Mouse (Mus musculus) forebrain, embryonic 15.5 days (tissue): ENCODE measurements around the gene Irgm2. TPM values are rescaled to one million over a fixed set of nuclear protein-coding genes. Genes with fewer than 3 reads are reported as not detected.
"Not testable (repeated sequence)": the region's sequence is repeated elsewhere in the genome, so short reads cannot be mapped to it uniquely, and the experiment has no call there.

Experiments used
- ATAC-seq: fragments of 200-750 bp; cut with Nextera tagmentation; replicated peaks from 2 replicates; pipeline ENCODE4 v1.8.0; 2017; ENCODE audit warnings: mild to moderate bottlenecking, moderate TSS enrichment, moderate library complexity
- H3K27ac ChIP-seq: fragments of 300-500 bp; sonication (generic); replicated peaks from 2 replicates; pipeline ENCODE4 v1.5.1; 2015; ENCODE audit warnings: mild to moderate bottlenecking, inconsistent platforms
- H3K27me3 ChIP-seq: fragments of 300-500 bp; sonication (generic); 2 replicates; pipeline ENCODE4 v1.6.1; 2015; ENCODE audit warnings: inconsistent platforms
- H3K36me3 ChIP-seq: fragments of 300-500 bp; sonication (generic); 2 replicates; pipeline ENCODE4 v1.6.1; 2015; ENCODE audit warnings: mild to moderate bottlenecking, inconsistent platforms
- H3K4me1 ChIP-seq: fragments of 300-500 bp; sonication (generic); 2 replicates; pipeline ENCODE4 v1.6.1; 2015; ENCODE audit warnings: inconsistent platforms
- H3K4me2 ChIP-seq: fragments of 300-500 bp; sonication (generic); replicated peaks from 2 replicates; pipeline ENCODE4 v1.6.1; 2015; ENCODE audit warnings: mild to moderate bottlenecking, inconsistent platforms
- H3K4me3 ChIP-seq: fragments of 300-500 bp; sonication (generic); 2 replicates; pipeline ENCODE4 v1.5.1; 2015; ENCODE audit warnings: mild to moderate bottlenecking, inconsistent platforms
- H3K9ac ChIP-seq: fragments of 300-500 bp; sonication (generic); replicated peaks from 2 replicates; pipeline ENCODE4 v1.6.1; 2015; ENCODE audit warnings: mild to moderate bottlenecking, inconsistent platforms
- H3K9me3 ChIP-seq: fragments of 300-500 bp; sonication (generic); 2 replicates; pipeline ENCODE4 v1.6.1; 2016; ENCODE audit warnings: inconsistent platforms
- WGBS: fragments of 180-500 bp; shearing (Covaris S2); methylation state at CpG from one replicate; pipeline ENCODE4 v1.1.7; 2015; ENCODE audit warnings: mixed read lengths; 5-methylcytosine and 5-hydroxymethylcytosine counted together
- polyA plus RNA-seq: library from polyadenylated mRNA; unstranded; fragments of >200 nt; fragmentation: Nextera tagmentation; extraction: Ambion mirVana; gene quantifications from 2 replicates; pipeline ENCODE4 v1.2.1, GENCODE M21; 2015

The Irgm2 gene
- polyA plus RNA-seq, 1 experiment from 2014 or later, result 0.55 TPM

DNA sequence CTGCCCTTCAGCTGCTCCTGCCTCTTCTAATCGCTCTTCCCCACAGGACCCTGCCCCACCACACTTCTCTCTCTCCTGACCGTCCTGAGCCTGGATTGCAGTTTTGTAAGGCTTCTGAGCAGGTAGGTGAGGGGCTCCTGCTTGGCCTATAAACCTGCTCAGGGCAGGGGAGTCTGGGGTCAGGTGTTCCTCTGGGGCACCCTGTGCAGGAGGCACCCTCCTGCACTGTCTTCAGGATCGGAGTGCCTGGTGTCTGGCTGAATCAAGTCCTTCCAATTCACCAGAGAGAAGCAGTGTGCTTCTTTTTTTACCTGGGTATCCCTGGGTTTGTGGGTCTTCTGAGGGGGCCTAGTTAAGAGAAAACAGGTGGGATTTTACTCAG, 15.6 kb downstream of the Irgm2 start:
- not testable (repeated sequence) for H3K4me2 ChIP-seq, H3K27me3 ChIP-seq, H3K27ac ChIP-seq, H3K9ac ChIP-seq, H3K9me3 ChIP-seq, H3K4me3 ChIP-seq, H3K36me3 ChIP-seq, ATAC-seq, H3K4me1 ChIP-seq
- 45% methylated on average over 3 of the region's 3 CpGs for WGBS

DNA sequence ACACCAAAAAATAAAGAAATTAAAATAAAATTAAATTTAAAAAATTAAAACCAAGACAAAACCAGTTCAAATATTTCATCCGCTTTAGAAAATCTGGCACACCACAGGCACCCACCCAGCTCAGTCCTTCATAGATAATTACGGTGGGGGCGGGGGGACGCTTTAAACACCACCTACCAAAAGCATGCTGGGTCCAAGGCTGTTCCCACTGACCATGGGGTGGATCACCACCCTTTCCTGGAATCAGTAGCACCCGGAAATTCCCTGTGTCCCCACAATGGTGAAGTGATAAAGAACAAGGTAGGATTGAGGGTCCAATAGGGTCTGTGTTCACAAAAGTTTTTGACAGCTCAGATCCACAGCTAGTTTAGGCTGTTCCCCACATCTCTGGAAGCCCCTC, 16.4 kb downstream of the Irgm2 start:
- H3K4me2 ChIP-seq, result no peak overlapping the region
- no peak overlapping the region for H3K27ac ChIP-seq
- H3K36me3 ChIP-seq, result no peaks in the 10 kb centered on the region
- H3K4me1 ChIP-seq, result no peaks in the 10 kb centered on the region
- WGBS, result 83% methylated on average over 5 of the region's 5 CpGs
- H3K4me3 ChIP-seq, result no peak overlapping the region
- no peak overlapping the region for H3K9ac ChIP-seq
- ATAC-seq, result no peak
- H3K9me3 ChIP-seq, result no peaks in the 10 kb centered on the region
- no peaks in the 10 kb centered on the region for H3K27me3 ChIP-seq

DNA sequence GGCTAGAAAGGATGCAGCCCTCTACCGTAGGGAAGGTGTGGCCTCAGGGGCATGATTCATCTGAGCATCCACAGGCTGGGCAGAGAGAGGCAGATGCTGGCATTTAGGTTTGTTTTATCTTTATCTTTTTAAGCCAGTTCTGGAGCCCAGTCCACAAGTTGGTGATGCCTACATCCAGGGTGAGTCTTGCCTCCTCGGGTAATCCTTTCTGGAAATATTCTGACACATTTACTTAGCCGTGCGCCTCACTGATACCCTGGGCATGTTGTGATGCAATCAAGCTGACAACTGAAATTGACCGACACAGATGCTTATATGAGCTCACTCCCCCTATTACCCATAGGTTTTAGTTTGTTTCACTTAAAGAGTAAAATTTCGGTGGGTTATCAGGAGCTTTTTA, 17.4 kb downstream of the Irgm2 start:
- no peaks in the 10 kb centered on the region for H3K4me1 ChIP-seq
- H3K36me3 ChIP-seq, result no peaks in the 10 kb centered on the region
- no peak overlapping the region for H3K27ac ChIP-seq
- no peak for ATAC-seq
- no peak overlapping the region for H3K4me2 ChIP-seq
- 91% methylated on average over 6 of the region's 6 CpGs for WGBS
- H3K9ac ChIP-seq, result no peak overlapping the region
- no peaks in the 10 kb centered on the region for H3K27me3 ChIP-seq
- H3K4me3 ChIP-seq, result no peak overlapping the region
- H3K9me3 ChIP-seq, result no peaks in the 10 kb centered on the region

DNA sequence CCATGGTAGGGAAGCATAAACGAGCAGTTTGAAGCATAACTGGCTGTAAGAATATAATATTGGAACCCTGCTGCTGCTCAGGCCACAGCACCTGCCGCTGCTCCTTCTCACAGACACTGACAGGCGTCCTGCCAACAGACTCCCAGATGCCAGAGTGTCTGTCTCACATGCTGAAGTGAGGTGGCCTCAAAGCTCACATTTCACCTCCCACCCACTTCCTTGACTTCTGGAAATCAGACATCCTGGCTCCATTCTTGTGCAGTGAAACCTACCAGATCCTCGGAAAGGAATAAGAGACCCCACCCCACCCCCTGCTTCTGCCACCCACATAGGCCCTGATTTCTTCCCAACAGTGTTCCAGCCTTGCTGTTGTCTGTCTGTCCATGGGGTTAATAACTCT, 24.3 kb downstream of the Irgm2 start:
- ATAC-seq, result no peak
- H3K9ac ChIP-seq, result no peak overlapping the region
- WGBS, result 58% methylated on average over 4 of the region's 4 CpGs

DNA sequence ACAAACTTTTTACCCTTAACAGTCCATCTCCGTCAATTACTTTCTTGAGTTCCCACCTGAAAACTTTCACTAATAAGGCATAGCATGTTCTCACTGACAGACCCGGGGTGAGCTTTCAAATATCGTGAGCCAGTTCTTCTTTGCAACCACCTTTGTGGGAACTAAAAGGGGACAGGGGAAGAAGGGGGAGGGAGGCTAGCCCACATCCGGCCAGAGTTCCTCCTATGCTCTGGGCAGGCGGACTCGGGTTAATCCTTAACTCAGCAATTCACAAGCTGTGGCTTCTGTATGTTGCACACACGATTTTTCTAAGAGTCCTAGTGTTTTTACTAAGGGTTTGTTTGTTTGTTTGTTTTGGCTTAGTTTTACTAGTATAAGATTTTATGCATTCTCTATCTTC, 24.9 kb downstream of the Irgm2 start:
- H3K4me1 ChIP-seq, result no peaks in the 10 kb centered on the region
- H3K36me3 ChIP-seq, result no peaks in the 10 kb centered on the region
- 75% methylated on average over 7 of the region's 7 CpGs for WGBS
- H3K9ac ChIP-seq, result no peak overlapping the region
- no peak overlapping the region for H3K27ac ChIP-seq
- H3K4me2 ChIP-seq, result no peak overlapping the region
- no peak overlapping the region for H3K4me3 ChIP-seq
- H3K9me3 ChIP-seq, result no peaks in the 10 kb centered on the region
- H3K27me3 ChIP-seq, result no peaks in the 10 kb centered on the region
- no peak for ATAC-seq

More for the DNA sequence above, 24.3 kb downstream of the Irgm2 start:
- Histone ChIP-seq H3K4me2 (no peak overlapping the region), H3K9me3 (no peaks in the 10 kb centered on the region), H3K4me3 (no peak overlapping the region), H3K27me3 (no peaks in the 10 kb centered on the region), H3K36me3 (no peaks in the 10 kb centered on the region), H3K27ac (no peak overlapping the region), H3K4me1 (no peaks in the 10 kb centered on the region)

DNA sequence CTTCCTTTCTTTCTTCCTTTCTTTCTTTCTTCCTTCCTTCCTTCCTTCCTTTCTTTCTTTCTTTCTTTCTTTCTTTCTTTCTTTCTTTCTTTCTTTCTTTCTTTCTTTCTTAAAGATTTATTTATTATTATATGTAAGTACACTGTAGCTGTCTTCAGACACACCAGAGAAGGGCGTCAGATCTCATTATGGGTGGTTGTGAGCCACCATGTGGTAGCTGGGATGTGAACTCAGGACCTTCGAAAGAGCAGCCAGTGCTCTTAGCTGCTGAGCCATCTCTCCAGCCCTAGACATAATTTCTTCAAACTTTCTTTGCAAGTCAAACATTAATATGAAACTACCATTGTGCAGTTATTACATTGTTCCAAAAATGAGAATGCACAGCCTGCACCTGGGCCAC, 25.5 kb downstream of the Irgm2 start:
- not testable (repeated sequence) for H3K4me2 ChIP-seq, ATAC-seq, H3K36me3 ChIP-seq, H3K9me3 ChIP-seq, H3K9ac ChIP-seq, H3K27me3 ChIP-seq, H3K4me3 ChIP-seq, H3K4me1 ChIP-seq, H3K27ac ChIP-seq
- WGBS, result 80% methylated on average over 2 of the region's 2 CpGs

GRCm38 (mm10) chr11:58225655-58226054, 26.2 kb downstream of the Irgm2 start:
- ATAC-seq, result no peak
- Histone ChIP-seq H3K4me3 (no peak overlapping the region), H3K9me3 (no peaks in the 10 kb centered on the region), H3K9ac (no peak overlapping the region), H3K27me3 (no peaks in the 10 kb centered on the region), H3K4me2 (no peak overlapping the region), H3K36me3 (no peaks in the 10 kb centered on the region), H3K27ac (no peak overlapping the region), H3K4me1 (no peaks in the 10 kb centered on the region)
- WGBS, result 10% methylated on average over 5 of the region's 5 CpGs

DNA sequence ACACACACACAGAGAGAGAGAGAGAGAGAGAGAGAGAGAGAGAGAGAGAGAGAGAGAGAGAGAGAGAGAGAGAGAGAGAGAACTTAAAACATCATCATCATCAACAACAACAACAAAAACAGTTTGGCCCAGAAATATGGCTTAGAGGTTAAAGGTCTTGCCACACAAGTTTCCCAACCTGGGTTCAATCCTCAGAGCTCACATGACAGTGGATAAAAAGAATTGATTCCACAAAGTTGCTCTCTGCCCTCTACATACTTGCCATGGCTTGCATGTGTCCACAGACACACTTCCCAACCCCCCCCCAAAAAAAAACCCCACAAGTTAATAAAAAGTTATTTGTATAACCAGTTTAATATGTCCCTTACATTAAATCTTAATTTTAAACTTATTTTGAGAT, 27.0 kb downstream of the Irgm2 start:
- no peaks in the 10 kb centered on the region for H3K9me3 ChIP-seq
- no peaks in the 10 kb centered on the region for H3K36me3 ChIP-seq
- H3K27me3 ChIP-seq, result no peaks in the 10 kb centered on the region
- H3K9ac ChIP-seq, result no peak overlapping the region
- H3K4me2 ChIP-seq, result no peak overlapping the region
- no peak overlapping the region for H3K4me3 ChIP-seq
- no peaks in the 10 kb centered on the region for H3K4me1 ChIP-seq
- no peak overlapping the region for H3K27ac ChIP-seq
- ATAC-seq, result no peak

- H3K36me3 ChIP-seq, ATAC-seq, H3K4me2 ChIP-seq, H3K9me3 ChIP-seq, H3K27me3 ChIP-seq, H3K4me1 ChIP-seq, H3K9ac ChIP-seq, H3K4me3 ChIP-seq, H3K27ac ChIP-seq: not testable (repeated sequence)
- 94% methylated on average over 2 of the region's 2 CpGs for WGBS
These were observed 28.6 kb downstream of the Irgm2 start for GRCm38 (mm10) chr11:58228021-58228420.

DNA sequence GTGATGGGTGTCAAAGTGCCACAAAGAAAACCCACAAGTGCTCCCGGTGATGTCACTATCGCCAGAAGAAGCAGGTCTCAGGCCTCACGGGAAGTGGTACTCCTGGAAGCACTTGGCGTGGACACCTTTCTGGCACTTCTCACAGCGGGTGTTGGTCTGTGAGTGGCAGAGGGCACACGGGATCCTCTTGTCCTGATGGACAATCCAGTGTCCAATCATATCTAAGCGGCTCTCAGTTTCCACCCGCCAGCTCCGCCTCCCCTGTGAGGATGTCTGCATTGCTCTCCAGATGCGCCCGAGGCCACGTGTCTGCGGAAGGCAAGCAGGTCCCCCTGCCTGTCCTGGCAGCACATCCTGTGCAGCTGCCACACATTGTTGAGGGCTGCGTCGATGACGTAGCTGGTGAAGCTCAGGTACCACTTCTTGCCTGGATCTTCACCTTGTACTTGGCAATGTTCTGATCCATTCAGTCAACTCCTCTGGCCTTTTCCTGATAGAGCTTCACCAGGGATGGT, 31.0 kb downstream of the Irgm2 start:
- Histone ChIP-seq H3K9ac (no peak overlapping the region), H3K36me3 (no peaks in the 10 kb centered on the region), H3K4me2 (no peak overlapping the region), H3K27me3 (no peaks in the 10 kb centered on the region), H3K4me3 (no peak overlapping the region), H3K4me1 (no peaks in the 10 kb centered on the region), H3K9me3 (no peaks in the 10 kb centered on the region), H3K27ac (no peak overlapping the region)
- 77% methylated on average over 16 of the region's 16 CpGs for WGBS
- no peak for ATAC-seq

DNA sequence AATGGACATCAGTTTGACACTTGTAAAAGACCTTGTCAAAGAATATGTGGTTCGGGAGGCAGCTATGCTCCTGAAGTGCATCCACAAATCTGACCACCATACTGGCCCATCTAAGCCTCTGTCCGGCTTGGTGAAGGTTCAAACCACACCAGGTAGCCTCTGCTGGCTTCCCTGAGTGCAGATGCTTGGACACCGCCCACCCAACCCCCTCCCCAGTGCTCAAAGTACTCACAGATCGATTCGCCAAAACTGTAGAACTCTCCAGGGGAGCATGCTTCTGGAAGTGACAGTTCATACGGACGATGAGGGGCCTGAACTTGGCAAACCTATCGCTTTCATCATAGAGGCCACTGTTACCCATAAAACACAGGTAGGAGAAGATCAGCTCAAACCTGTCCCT, 31.7 kb downstream of the Irgm2 start:
- H3K9ac ChIP-seq, result no peak overlapping the region
- WGBS, result 91% methylated on average over 8 of the region's 8 CpGs
- H3K4me1 ChIP-seq, result no peaks in the 10 kb centered on the region
- H3K4me2 ChIP-seq, result no peak overlapping the region
- no peaks in the 10 kb centered on the region for H3K27me3 ChIP-seq
- no peak for ATAC-seq
- H3K36me3 ChIP-seq, result no peaks in the 10 kb centered on the region
- no peaks in the 10 kb centered on the region for H3K9me3 ChIP-seq
- no peak overlapping the region for H3K4me3 ChIP-seq
- no peak overlapping the region for H3K27ac ChIP-seq

DNA sequence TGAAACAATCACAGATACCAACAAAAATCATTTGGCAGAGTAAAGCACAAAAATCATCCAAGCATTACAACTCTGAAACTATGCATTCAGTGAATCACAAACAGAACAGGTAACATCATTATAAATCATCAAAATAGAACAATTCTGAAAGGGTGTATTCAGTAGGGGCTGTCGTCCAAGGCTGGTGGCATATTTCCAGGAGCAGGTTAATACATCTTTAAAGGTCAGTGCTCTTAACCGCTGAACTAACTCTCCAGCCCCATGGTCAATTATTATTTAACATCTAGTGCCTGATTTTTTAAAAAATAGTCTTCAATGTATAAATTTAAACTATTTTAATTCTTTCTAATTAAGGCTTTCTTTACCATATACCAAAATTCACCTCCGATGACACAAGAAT, 35.1 kb downstream of the Irgm2 start:
- not testable (repeated sequence) for H3K36me3 ChIP-seq, H3K9me3 ChIP-seq, ATAC-seq, H3K27me3 ChIP-seq, H3K4me2 ChIP-seq, H3K9ac ChIP-seq, H3K4me3 ChIP-seq, H3K27ac ChIP-seq, H3K4me1 ChIP-seq
- 73% methylated on average over 3 of the region's 3 CpGs for WGBS

DNA sequence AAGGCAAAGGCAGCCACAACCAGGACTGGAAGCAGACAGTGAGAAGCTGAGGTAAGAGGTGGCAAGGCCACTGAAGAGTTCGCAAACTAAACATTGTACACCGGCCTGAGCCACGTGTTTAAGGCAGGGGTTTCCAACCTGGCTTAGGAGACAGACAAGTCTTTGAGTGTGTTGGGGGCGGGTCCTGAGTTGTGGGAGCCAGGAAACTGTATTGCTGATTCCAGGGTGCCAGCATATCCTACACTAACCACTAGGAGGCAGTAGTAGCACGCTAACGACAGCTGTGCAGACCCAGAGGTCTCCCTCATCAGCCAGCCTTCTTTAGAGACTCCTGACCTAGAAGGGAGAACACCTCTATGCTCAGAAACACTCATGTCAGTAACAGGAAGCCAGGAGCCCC, 35.7 kb downstream of the Irgm2 start:
- H3K4me2 ChIP-seq, result no peak overlapping the region
- no peak overlapping the region for H3K27ac ChIP-seq
- H3K27me3 ChIP-seq, result no peaks in the 10 kb centered on the region
- 15% methylated on average over 6 of the region's 6 CpGs for WGBS
- no peak overlapping the region for H3K4me3 ChIP-seq
- H3K9ac ChIP-seq, result no peak overlapping the region
- H3K9me3 ChIP-seq, result no peaks in the 10 kb centered on the region
- H3K4me1 ChIP-seq, result 0 out of 2 replicates have a peak, but pooled peaks cover 6% of the 10 kb centered on the region
- H3K36me3 ChIP-seq, result no peaks in the 10 kb centered on the region
- ATAC-seq, result no peak
